Mouse (Mus musculus): ENCODE data around the gene Unc119b. TPM values are rescaled to one million over a fixed set of nuclear protein-coding genes. Genes with fewer than 3 reads are reported as not detected.
"Not testable (repeated sequence)": the region's sequence is repeated elsewhere in the genome, so short reads cannot be mapped to it uniquely, and the experiment has no call there.

Gene Unc119b
- total RNA-seq, 2 experiments from 2014 or later, result 22.4 to 25.6 TPM

GRCm38 (mm10) chr5:115158040-115158983, 23.5 kb upstream of the Unc119b start, which contains the start of gene Mlec:
Mlec (minus strand) TSS chr5:115158179.
- intact Hi-C loops (cut with DNase I), result no loop called here
- peak; percentile 99 for DNase-seq

- peak; percentile 27 for DNase-seq
- intact Hi-C loops (cut with DNase I), result no loop called here
These were observed 22.3 kb upstream of the Unc119b start for GRCm38 (mm10) chr5:115156933-115157589.

DNA sequence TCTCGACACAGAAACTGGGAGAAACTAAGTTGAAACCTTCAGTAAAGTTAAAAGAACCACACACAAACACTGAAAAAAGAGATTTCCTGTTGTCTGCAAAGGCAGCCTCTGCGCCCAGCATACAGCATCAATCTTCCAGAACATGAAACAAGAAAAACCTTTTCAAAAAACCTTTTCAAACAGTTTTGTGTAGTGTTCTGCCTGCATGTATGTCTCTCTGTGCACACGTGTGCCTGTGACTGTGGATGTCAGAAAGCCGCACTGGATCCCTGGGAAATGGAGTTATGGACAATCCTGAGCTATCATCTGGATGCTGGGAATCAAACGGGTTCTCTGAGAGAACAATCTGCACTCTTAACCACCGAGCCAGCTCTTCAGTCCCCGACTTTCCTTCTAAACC, 21.6 kb upstream of the Unc119b start:
- intact Hi-C loops (cut with DNase I), result no loop called here
- no peak for DNase-seq

DNA sequence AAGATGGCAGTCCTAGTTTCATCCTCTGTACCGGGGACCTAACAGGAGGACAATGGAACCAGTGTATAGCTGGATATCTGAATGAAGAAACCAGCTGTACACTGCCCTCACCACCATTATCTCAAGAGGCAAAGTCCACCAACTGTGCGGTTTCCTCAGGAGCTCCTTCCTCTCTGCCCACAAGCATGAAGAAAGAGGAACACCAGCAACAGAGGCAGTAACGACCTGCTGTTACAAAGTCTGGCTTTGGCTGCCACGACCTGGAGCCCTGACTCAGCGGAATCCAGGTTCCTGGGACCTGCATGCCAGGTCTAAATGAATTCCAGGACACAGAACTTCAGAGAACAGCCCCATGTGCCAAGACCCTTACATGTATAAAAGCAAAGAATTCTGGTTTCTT, 21.1 kb upstream of the Unc119b start:
- intact Hi-C loops (cut with DNase I), result no loop called here
- no peak for DNase-seq

- intact Hi-C loops (cut with DNase I), result no loop called here
- DNase-seq, result no peak
These were observed 20.4 kb upstream of the Unc119b start for GRCm38 (mm10) chr5:115155156-115155631.

DNA sequence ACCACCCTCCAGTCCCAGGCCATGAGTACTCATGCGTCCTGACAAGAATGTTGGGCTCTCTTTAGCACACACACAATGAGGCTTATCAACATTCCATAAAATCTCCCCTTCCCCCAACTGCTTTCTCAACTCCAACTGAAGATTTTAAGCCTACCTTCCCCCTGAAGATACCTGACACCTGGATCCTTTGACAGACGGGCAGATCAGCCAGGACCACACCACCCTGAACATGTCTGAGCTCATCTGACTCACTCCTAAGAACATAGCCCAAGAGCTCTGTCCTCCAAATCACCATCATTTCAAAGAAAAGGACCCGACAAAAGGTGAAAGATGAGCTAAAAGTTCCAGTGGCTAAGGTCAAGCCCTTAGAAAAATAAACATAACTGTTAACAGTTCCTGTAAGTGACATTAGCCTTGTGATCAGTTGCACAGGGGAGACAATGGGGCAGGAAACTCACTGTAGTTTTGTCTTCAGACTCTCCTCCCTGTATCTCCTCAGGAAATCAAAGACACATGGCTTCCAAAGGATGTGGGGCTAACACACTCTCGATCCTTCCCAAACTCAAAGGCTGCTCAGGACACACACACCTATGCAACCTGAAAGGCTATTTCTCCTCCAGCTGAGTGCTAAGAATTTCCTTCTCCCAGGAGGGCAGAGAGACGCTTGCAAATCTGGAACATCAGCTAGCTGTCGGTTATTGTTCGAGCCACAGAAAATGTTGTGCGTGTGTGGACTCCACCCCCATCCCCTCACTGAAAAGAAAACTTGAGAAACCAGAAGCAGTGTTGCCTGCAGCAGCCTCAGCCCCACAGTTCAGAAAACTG, 17.6 kb upstream of the Unc119b start:
- intact Hi-C loops (cut with DNase I), result no loop called here
- DNase-seq, result no peak

- intact Hi-C loops (cut with DNase I), result no loop called here
These were observed 16.7 kb upstream of the Unc119b start for GRCm38 (mm10) chr5:115151457-115151856.

GRCm38 (mm10) chr5:115150991-115151390, 16.2 kb upstream of the Unc119b start:
- DNase-seq, result no peak
- intact Hi-C loops (cut with DNase I), result no loop called here

More at GRCm38 (mm10) chr5:115151457-115151856, 16.7 kb upstream of the Unc119b start:
- DNase-seq, result no peak

DNA sequence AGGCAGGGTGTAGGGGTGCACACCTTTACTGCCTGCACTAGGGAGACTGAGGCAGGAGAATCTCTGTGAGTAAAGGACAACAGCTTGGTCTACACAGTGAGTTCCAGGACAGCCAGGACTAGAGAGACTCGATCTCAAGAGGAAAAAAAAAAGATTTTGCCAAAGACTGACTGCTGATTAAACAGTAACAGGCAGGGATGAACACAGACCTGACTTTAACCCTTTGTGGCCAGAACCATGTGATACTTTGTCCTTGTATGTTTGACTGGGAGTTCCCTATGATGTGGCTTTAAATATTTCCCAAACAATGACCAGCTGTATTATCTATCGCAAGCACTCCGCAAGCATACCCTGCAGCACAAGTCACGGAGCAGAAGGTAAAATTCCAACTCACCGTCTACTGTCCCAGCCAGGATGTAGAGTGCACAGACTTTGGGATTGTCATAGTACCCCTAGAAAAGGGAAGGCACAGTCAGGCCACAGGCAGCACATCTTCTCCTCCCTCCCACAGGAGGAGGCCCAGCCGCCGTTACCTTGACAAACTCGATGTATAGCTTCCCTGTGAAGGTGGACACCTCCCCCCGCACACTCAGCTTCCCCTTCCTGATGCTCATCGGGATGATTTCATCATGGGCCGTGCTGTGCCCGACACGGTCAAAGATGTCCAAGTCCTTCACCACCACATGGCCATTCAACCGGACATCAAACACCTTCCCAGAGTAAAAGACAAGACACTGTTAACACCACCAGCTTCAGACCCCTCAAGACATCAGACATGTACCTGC, 15.1 kb upstream of the Unc119b start:
- intact Hi-C loops (cut with DNase I), result no loop called here
- no peak for DNase-seq

DNA sequence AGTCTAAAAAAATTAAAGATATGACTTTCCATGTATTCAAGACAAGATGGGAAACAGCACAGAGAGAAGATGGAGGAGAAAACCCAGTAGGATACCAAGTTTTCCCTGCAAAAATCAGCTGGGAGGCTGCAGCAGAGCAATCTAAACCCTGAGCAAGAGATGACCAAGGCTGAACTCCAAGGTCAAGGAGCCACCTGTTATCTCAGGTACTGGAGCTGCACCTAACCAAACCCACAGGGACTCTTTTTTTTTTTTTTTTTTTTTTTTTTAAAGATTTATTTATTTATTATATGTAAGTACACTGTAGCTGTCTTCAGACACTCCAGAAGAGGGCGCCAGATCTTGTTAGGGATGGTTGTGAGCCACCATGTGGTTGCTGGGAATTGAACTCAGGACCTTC, 14.1 kb upstream of the Unc119b start:
- intact Hi-C loops (cut with DNase I); DNase-seq: not testable (repeated sequence)

DNA sequence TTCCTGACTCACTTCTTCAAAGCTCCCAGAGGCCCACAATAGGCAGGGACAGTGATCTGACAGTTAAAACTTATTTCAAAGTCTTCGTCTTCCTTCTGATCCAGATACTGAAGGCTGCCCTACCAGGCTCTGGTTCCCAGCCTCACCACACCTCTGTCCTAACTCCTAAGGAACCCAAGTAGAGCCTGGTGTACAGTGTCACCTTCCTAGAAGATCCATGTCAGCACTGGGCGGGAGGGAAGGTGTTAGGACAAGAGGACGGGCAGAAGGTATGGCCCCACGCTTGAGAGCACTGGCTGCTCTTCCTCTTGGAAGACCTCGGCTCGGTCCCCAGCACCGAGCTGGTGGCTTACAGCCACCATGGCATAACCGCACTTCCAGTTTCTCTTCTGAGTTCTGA, 13.6 kb upstream of the Unc119b start:
- intact Hi-C loops (cut with DNase I), result no loop called here
- DNase-seq, result no peak

DNA sequence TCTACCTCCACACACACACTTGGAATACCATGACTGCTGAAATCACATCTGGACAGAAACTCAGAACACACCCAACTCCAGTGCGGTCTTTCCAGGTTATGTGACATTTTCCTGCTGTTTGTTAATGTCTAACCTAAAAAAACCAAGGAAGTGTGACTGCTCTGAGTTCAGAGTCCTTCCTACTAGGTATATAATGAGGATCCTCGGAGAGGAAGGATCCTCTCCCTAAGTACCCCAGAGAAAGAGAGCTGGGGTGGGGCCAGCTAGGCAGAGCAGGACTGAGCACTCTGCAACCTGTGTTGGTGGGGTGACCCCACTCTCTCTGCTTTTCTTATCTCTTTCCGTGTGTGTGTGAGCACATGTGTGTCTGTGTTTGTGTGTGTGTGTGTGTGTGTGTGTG, 12.6 kb upstream of the Unc119b start:
- DNase-seq, result no peak
- intact Hi-C loops (cut with DNase I), result no loop called here

GRCm38 (mm10) chr5:115146747-115147130, 12.0 kb upstream of the Unc119b start:
- no peak for DNase-seq
- intact Hi-C loops (cut with DNase I), result no loop called here

DNA sequence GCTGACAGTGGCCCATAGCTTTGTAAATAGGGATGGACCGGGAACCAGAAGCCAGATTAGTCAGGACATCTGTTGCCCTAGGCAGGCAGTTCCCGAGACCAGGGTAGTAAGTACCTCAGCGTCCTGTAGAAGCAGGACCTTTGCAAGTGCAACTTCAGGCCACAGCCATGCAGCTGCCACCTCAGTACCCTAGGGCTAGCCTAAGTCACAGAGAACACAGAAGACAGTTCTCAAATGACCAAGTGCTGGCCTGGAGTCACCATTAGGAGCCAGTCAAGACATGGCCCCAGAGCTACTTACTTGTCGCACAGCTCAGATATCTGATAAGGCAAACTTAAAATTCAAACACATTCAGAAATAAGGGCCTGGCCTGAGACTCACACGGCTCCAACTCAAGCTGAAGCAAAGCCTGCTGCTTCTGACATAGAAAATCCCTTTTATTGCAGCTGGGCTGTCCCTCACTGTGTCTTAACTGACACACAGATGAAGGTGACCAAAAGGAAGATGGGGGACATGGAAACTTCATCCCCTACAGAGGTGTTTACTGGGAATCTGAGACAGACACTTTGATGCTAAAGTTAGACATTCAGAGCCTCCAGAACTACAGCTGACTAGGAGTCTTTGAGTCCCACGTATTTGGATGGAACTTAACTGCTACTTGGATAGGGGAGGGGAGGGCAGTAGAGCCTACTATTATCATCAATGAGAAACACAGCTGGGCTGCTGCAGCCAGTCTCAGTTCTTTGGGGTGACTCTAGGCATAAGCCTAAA, 11.4 kb upstream of the Unc119b start:
- intact Hi-C loops (cut with DNase I), result no loop called here
- no peak for DNase-seq

DNA sequence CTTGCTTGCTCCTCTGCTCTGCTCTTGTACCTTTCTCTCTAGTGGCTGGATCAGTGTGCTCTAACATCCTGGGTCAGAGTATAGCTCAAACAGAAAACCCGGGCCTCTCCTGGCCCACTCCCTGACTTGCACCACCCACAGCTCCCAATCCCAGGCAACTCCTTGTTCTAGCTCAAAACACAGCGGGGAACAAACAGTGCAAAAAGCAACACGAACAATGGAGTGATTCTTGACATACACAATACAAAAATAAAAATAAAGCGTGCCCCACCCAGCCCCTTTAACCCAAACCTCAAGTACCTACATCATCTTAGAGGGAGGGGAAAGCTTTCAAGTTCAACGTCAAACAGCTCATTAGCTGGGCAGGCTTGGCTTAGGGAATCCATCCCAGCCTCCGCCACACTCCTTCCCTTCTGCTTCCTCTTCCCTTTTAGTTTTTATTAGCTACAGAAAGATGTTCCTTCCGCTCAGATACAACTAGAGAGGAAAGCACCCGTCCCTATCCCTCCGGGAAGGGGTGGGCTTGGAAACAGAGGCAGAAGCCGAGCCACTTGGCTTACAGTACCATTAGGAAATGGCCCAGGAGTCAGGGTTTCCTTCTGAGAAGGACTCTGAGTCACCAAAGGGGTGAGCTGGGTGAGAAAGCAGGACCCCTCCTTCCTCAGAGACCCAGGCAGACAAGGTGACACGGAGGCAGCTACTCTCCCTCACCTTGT, 10.6 kb upstream of the Unc119b start:
- intact Hi-C loops (cut with DNase I), result no loop called here
- DNase-seq, result no peak

- DNase-seq, result no peak
- intact Hi-C loops (cut with DNase I), result no loop called here
These were observed 9.7 kb upstream of the Unc119b start for GRCm38 (mm10) chr5:115144471-115144870.

- peak; percentile 74 for DNase-seq
- intact Hi-C loops (cut with DNase I), result no loop called here
These were observed 8.8 kb upstream of the Unc119b start for GRCm38 (mm10) chr5:115143552-115143951.

GRCm38 (mm10) chr5:115142166-115142697, 7.5 kb upstream of the Unc119b start:
- DNase-seq, result no peak
- intact Hi-C loops (cut with DNase I), result no loop called here
